Mouse (Mus musculus): ENCODE data around the gene Gm21293.
"Not testable (repeated sequence)": the region's sequence is repeated elsewhere in the genome, so short reads cannot be mapped to it uniquely, and the experiment has no call there.

Gene Gm21293

GRCm38 (mm10) chr10:104142687-104143086, at the start of gene Gm21293:
TSS of gene Gm21293 (plus strand) at chr10:104142987.
- not testable (repeated sequence) for DNase-seq (ENCODE audit: low spot score)

GRCm38 (mm10) chr10:104110044-104110443, 32.7 kb upstream of the Gm21293 start:
- no peak for DNase-seq (ENCODE audit: low spot score)

GRCm38 (mm10) chr10:104118312-104118711, 24.5 kb upstream of the Gm21293 start:
- no peak for DNase-seq (ENCODE audit: low spot score)

GRCm38 (mm10) chr10:104151197-104151596, 8.4 kb downstream of the Gm21293 start, which contains the start of gene Gm6763:
TSS of gene Gm6763 (plus strand) at chr10:104151497.
- not testable (repeated sequence) for DNase-seq (ENCODE audit: low spot score)

GRCm38 (mm10) chr10:104159706-104160105, 16.9 kb downstream of the Gm21293 start, which contains the start of gene Gm8764:
TSS of gene Gm8764 (plus strand) at chr10:104160006.
- not testable (repeated sequence) for DNase-seq (ENCODE audit: low spot score)

- not testable (repeated sequence) for DNase-seq (ENCODE audit: low spot score)
Measured at GRCm38 (mm10) chr10:104168215-104168614, 25.4 kb downstream of the Gm21293 start, which contains the start of gene Gm21304. TSS of gene Gm21304 (plus strand) at chr10:104168515.

GRCm38 (mm10) chr10:104176724-104177123, 33.9 kb downstream of the Gm21293 start, which contains the start of gene Gm21312:
TSS of gene Gm21312 (plus strand) at chr10:104177024.
- DNase-seq (ENCODE audit: low spot score) = not testable (repeated sequence)

GRCm38 (mm10) chr10:104185233-104185632, 42.4 kb downstream of the Gm21293 start, which contains the start of gene Gm20765:
TSS of gene Gm20765 (plus strand) at chr10:104185533.
- DNase-seq (ENCODE audit: low spot score) = not testable (repeated sequence)

GRCm38 (mm10) chr10:104193742-104194141, 51.0 kb downstream of the Gm21293 start, which contains the start of gene Gm4340:
TSS of gene Gm4340 (plus strand) at chr10:104194042.
- DNase-seq (ENCODE audit: low spot score) = not testable (repeated sequence)
